Mouse (Mus musculus): ENCODE results near the gene Hspa12a. TPM values are rescaled to one million over a fixed set of nuclear protein-coding genes. Genes with fewer than 3 reads are reported as not detected.

Gene Hspa12a
- not detected in 2 replicates for polyA plus RNA-seq (2012; ENCODE audit: insufficient read depth, low replicate concordance)

GRCm38 (mm10) chr19:58942841-58943828 lies at the start of gene Hspa12a, which contains the start of gene Eno4:
TSS of gene Hspa12a (minus strand) at chr19:58943654.
TSS of gene Eno4 (plus strand) at chr19:58943425.
- Histone ChIP-seq H3K4me3 (replicated peaks) (peak within 1 kb of the TSS; percentile 95), H3K4me1 (peaks cover 16% of the 10 kb centered on the region), H3K9me3 (no peaks in the 10 kb centered on the region), H3K36me3 (replicated peaks; ENCODE audit: low read length) (no peaks in the 10 kb centered on the region), H3K27me3 (replicated peaks) (peaks cover 34% of the 10 kb centered on the region)
- no peak for TF ChIP-seq FLI1 (IDR thresholded peaks at IDR 0.05; ENCODE audit: low read length)
- TF ChIP-seq GATA1 (IDR thresholded peaks at IDR 0.05; ENCODE audit: borderline replicate concordance, low read length): no peak

GRCm38 (mm10) chr19:58981571-58981970 lies 38.1 kb upstream of the Hspa12a start:
- Histone ChIP-seq H3K4me1 (peaks cover 29% of the 10 kb centered on the region), H3K4me3 (replicated peaks) (no peak overlapping the region), H3K36me3 (replicated peaks; ENCODE audit: low read length) (no peaks in the 10 kb centered on the region), H3K27me3 (replicated peaks) (peaks cover 11% of the 10 kb centered on the region), H3K9me3 (no peaks in the 10 kb centered on the region)
- TF ChIP-seq FLI1 (IDR thresholded peaks at IDR 0.05; ENCODE audit: low read length) (no peak), GATA1 (IDR thresholded peaks at IDR 0.05; ENCODE audit: borderline replicate concordance, low read length) (no peak)

- TF ChIP-seq GATA1 (IDR thresholded peaks at IDR 0.05; ENCODE audit: borderline replicate concordance, low read length) (no peak), FLI1 (IDR thresholded peaks at IDR 0.05; ENCODE audit: low read length) (no peak)
- Histone ChIP-seq H3K4me3 (replicated peaks) (no peak overlapping the region), H3K4me1 (peaks cover 29% of the 10 kb centered on the region)
Observed at GRCm38 (mm10) chr19:58980056-58980440, 36.6 kb upstream of the Hspa12a start.

GRCm38 (mm10) chr19:58979436-58980055 lies 36.1 kb upstream of the Hspa12a start:
- Histone ChIP-seq H3K4me1 (peaks cover 29% of the 10 kb centered on the region), H3K4me3 (replicated peaks) (no peak overlapping the region), H3K9me3 (no peaks in the 10 kb centered on the region), H3K27me3 (replicated peaks) (peaks cover 14% of the 10 kb centered on the region), H3K36me3 (replicated peaks; ENCODE audit: low read length) (no peaks in the 10 kb centered on the region)
- no peak for TF ChIP-seq GATA1 (IDR thresholded peaks at IDR 0.05; ENCODE audit: borderline replicate concordance, low read length)
- no peak for TF ChIP-seq FLI1 (IDR thresholded peaks at IDR 0.05; ENCODE audit: low read length)

More at GRCm38 (mm10) chr19:58980056-58980440, 36.6 kb upstream of the Hspa12a start:
- H3K36me3 ChIP-seq (replicated peaks; ENCODE audit: low read length): no peaks in the 10 kb centered on the region
- no peaks in the 10 kb centered on the region for H3K9me3 ChIP-seq
- peaks cover 14% of the 10 kb centered on the region for H3K27me3 ChIP-seq (replicated peaks)

- Histone ChIP-seq H3K36me3 (replicated peaks; ENCODE audit: low read length) (no peaks in the 10 kb centered on the region), H3K4me3 (replicated peaks) (peak overlapping the region; percentile 84), H3K9me3 (no peaks in the 10 kb centered on the region), H3K4me1 (peaks cover 29% of the 10 kb centered on the region), H3K27me3 (replicated peaks) (peaks cover 14% of the 10 kb centered on the region)
- no peak for TF ChIP-seq FLI1 (IDR thresholded peaks at IDR 0.05; ENCODE audit: low read length)
- no peak for TF ChIP-seq GATA1 (IDR thresholded peaks at IDR 0.05; ENCODE audit: borderline replicate concordance, low read length)
Observed at GRCm38 (mm10) chr19:58978401-58979171, 35.1 kb upstream of the Hspa12a start.

GRCm38 (mm10) chr19:58975216-58975863 lies 31.9 kb upstream of the Hspa12a start:
- no peaks in the 10 kb centered on the region for H3K36me3 ChIP-seq (replicated peaks; ENCODE audit: low read length)

GRCm38 (mm10) chr19:58974126-58974525 lies 30.7 kb upstream of the Hspa12a start:
- no peaks in the 10 kb centered on the region for H3K36me3 ChIP-seq (replicated peaks; ENCODE audit: low read length)
- no peak for TF ChIP-seq FLI1 (IDR thresholded peaks at IDR 0.05; ENCODE audit: low read length)
- TF ChIP-seq GATA1 (IDR thresholded peaks at IDR 0.05; ENCODE audit: borderline replicate concordance, low read length): no peak

More at GRCm38 (mm10) chr19:58975216-58975863, 31.9 kb upstream of the Hspa12a start:
- Histone ChIP-seq H3K9me3 (no peaks in the 10 kb centered on the region), H3K27me3 (replicated peaks) (peaks cover 28% of the 10 kb centered on the region), H3K4me3 (replicated peaks) (no peak overlapping the region), H3K4me1 (peaks cover 29% of the 10 kb centered on the region)
- TF ChIP-seq GATA1 (IDR thresholded peaks at IDR 0.05; ENCODE audit: borderline replicate concordance, low read length): no peak
- no peak for TF ChIP-seq FLI1 (IDR thresholded peaks at IDR 0.05; ENCODE audit: low read length)

GRCm38 (mm10) chr19:58970826-58971225 lies 27.4 kb upstream of the Hspa12a start:
- no peak for TF ChIP-seq FLI1 (IDR thresholded peaks at IDR 0.05; ENCODE audit: low read length)
- no peak for TF ChIP-seq GATA1 (IDR thresholded peaks at IDR 0.05; ENCODE audit: borderline replicate concordance, low read length)
- no peaks in the 10 kb centered on the region for H3K36me3 ChIP-seq (replicated peaks; ENCODE audit: low read length)

More at GRCm38 (mm10) chr19:58974126-58974525, 30.7 kb upstream of the Hspa12a start:
- peaks cover 19% of the 10 kb centered on the region for H3K4me1 ChIP-seq
- peaks cover 29% of the 10 kb centered on the region for H3K27me3 ChIP-seq (replicated peaks)
- H3K4me3 ChIP-seq (replicated peaks): no peak overlapping the region
- H3K9me3 ChIP-seq: no peaks in the 10 kb centered on the region

More at GRCm38 (mm10) chr19:58970826-58971225, 27.4 kb upstream of the Hspa12a start:
- Histone ChIP-seq H3K9me3 (no peaks in the 10 kb centered on the region), H3K4me3 (replicated peaks) (no peak overlapping the region), H3K27me3 (replicated peaks) (peaks cover 25% of the 10 kb centered on the region), H3K4me1 (no peaks in the 10 kb centered on the region; the same call in 1 of the 2 replicates)
